Mouse (Mus musculus) c-Kit-negative CD71-positive TER-119-positive erythroid progenitor cells, embryonic 14.5 days (primary cell): ENCODE measurements around the gene Sirpa.

Experiments
- DNase-seq: peaks from one replicate; pipeline ENCODE4 v3.0.0-alpha.2; 2013; ENCODE audit warnings: low read depth, low spot score

The Sirpa gene

DNA sequence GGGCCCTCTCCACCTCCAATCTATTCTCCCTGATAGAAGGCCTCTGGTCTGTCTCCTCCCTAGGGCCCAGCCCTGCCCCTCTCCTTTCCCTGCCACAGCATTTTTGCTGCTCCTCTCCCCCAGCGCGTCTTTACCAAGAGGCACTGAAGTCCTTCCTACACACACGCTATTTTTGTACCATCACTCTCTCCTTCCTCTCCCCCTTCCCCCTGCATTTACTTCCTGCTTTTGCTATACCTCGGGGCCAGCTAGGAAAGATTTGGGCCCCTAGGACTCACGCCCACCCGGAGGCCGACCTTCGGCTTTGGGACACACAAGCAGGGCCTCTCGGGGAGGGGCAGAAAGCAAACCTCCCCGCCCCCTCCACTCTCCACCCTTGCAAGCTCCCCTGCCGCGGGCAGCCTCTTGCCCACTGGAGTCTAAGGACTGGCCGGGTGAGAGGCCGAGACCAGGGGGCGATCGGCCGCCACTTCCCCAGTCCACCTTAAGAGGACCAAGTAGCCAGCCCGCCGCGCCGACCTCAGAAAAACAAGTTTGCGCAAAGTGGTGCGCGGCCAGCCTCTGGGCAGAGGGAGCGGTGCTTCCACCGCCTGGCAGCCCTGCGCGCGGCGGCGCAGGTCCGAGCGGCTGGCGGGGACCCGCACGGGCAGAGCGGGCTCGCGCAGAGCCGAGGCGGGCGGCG, at the start of gene Sirpa:
Gene Sirpa, plus strand, starts transcription at position 377 of the 682 bp plus-strand sequence.
- DNase-seq: no peak

DNA sequence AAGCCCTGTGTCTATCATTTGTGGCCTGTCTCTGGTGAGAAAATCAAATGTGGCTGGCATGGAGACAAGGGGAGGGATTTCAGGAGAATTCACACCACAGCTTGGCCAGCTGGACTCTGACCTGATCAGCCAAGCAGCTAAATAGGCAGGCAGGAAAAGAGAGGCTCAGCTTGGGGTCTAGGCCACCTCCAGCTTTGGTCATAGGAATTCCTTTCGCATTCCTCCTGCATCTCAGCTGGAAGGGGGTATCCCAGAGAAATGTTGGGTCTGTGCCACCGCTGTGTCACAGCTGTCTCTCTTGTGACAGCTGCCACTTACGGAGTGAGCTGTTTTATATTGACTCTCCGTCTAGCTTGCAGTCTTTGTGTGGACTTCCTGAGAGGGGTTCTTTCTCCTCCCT, 48.2 kb upstream of the Sirpa start:
- no peak for DNase-seq

DNA sequence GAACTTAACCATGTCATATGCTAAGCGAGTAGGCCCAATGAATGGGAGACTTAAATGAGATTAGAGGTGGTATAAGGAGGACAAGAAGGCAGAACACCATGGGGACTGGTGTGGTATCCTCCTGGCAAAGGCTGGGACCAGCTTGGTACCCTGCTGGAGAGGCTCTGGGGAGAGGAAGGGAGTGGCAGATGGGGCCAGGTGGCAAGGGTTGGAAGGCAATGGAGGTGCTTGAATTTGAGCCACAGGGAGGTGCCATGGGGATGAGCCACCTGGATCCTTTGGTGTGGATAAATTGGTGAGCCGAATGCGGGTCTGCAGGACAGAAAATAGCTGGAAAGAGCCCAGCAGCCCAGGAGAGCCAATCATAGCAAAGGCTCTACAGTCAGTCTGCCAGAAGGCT, 47.7 kb upstream of the Sirpa start:
- no peak for DNase-seq

DNA sequence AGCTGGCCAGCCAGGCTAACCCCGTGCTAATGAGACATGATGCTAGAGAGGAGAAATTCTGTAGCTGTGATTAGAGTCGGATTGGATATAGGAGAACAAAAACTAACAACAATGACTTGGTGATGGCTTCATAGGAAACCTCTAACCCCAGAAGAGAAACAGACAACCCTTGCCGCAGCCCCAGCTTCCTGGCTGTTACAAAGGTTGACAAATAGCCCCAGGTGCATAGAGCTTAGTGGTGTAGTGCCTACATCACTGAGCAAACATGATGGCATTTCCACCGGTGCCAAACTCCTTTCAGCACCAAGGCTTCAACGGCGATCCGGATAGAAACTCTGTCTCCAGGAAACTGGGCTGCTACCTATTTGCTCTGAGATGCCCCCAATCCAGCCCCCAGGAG, 47.0 kb upstream of the Sirpa start:
- no peak for DNase-seq

DNA sequence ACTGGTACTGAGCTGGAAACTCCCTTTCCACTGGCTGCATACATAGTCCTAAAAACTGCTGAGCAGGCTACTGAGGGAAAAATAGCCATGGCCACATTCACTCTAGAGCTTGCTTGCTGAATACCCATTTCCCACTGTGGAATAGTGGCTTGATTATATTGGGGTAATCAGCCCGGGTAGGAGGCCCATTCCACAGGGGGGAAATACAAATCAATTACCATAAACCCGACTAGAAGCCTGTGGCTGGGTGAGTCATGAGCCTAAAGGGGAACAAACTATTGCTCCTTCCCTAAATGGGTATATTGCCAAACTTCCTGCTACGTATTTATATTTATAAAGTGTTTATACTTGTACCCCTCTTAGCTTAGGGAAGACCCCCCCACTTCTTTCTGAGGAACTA, 45.9 kb upstream of the Sirpa start:
- DNase-seq: no peak

DNA sequence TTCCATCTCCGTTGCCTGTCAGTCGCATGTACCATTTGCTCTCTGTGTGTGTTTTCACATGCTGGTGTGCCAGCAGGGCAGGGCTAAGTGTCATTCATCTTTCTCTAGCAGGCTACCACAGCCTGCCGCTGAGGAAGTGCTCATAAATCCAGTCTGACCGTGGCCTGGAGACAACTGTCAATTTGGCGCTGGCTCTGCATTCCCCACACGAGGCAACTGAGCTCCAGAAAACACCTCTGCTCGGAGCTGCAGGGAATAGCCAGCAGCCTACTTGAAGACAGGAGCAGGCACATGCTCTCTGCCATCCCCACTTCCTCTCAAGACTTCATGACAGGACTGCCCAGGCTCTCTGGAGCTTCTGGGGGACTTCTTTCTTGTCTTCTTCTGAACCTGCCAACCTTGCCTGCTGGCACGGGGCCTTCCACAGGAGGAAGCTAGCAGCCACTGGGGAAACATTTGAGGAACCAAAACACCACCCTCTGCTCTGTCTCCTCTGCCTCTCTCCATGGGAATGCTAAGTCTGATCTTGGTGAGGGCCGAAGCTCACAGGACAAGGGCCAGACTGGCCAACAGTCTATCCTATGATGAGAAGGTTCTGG, 43.0 kb upstream of the Sirpa start:
- DNase-seq: no peak

GRCm38 (mm10) chr2:129550781-129551180, 41.9 kb upstream of the Sirpa start:
- no peak for DNase-seq

DNA sequence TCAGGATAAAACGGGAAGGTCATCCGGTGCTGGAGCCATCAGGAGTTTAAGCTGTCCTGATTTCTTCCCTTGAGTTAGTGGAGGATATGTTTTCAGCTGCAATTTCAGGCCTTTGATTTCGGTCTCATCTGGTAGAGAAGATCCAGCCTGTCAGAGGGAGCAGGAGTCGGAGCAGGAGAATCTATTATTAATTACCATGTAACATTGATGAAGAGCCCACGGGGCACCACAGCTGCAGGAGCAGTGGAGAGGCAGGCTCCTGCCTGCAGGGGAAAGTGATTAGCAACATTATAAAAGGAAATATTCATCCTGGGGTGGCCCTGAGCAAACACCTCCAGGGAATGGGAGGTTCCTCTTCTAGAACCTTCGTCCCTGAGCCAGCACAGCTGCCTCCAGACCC, 36.6 kb upstream of the Sirpa start:
- no peak for DNase-seq

DNA sequence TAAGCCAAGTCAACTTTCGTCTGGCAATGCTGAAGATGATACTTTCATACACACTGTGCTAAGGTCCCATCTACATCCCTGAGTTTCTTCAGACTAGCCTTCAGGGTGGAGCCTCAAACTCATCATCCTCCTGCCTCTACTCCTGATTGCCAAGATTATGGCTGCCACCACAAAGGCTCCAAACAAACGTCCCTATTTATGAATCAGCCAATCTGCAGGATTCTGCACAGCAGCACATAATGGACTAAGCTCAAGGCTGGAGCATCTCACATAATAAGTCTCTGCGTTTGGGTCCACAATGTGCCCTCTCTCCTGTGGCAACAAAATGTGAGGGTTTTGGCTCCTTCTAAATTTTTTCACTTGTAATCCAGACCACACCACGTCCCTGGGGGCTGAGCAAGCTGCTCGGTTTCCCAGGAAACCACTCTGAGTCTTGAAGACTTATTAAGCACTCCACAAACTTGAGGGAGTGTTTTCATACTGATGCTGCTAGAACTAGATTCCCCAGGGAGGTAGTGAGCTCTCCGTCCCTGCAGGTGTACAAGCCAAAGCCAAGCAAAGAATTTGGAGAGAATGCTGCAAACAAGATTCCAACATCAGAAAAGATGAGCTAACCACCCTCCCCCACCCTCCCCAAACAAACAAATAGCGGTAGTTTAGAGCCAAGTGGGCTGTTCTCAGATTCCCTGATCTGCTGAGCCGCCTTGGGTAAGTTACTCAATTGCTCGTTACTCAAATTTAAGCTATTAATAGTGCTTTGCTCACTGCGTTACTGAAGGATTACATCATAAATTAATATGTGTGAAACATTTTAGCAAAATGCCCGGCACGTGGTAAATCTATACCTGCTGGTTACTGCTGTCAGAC, 34.4 kb upstream of the Sirpa start:
- DNase-seq: no peak

DNA sequence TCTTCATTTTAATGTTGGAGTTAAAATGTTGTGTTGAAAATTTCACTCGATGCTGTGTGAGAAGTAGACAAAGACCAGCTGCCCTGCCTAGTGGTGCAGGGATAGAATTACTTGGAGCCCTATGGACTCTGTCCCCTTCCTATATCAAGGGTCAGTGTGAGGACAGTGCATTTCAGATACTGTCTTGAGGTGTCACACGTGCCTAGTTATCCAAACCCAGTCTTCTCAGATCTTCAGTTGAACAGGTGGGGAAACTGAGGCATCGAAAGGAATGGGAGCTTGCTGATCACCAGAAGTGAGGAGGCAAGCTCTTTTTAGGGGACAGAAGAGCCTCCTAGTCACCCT, 33.8 kb upstream of the Sirpa start:
- DNase-seq: no peak

GRCm38 (mm10) chr2:129561796-129562195, 30.8 kb upstream of the Sirpa start:
- no peak for DNase-seq

GRCm38 (mm10) chr2:129563944-129564709, 28.5 kb upstream of the Sirpa start:
- DNase-seq: no peak

GRCm38 (mm10) chr2:129569120-129569519, 23.5 kb upstream of the Sirpa start:
- DNase-seq: no peak

GRCm38 (mm10) chr2:129569556-129569955, 23.1 kb upstream of the Sirpa start:
- DNase-seq: no peak

GRCm38 (mm10) chr2:129573701-129574273, 18.8 kb upstream of the Sirpa start:
- DNase-seq: no peak

DNA sequence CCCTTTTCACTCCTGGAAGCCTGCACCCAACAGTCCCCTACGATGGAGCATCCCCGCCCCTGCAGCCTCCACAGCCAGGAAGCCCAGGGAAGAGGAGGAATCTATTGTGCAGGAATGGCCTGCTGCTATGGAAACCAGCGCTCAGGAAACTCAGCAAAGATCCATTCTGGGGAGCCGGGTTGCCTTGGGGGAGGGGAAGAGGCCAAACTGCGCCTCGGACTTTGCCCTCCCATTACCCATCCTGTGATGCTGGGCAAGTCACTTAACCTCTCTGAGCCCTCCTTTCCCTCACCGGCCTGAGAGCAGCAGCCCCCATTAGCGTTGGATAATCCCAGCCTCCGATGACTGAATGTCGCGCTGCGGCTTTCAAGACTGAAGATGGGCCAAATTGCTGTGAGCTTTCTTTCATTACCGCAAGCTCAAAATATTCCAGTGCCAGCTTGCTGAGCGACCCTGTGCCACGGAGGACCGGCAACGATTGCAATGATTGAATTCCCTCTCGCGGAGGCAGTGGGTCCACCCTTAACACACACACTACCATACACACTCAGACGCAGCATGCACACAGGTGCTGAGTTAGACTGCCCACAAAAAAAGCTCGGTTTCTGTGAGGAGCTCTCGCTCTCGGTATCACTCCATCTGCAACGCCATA, 18.1 kb upstream of the Sirpa start:
- no peak for DNase-seq

DNA sequence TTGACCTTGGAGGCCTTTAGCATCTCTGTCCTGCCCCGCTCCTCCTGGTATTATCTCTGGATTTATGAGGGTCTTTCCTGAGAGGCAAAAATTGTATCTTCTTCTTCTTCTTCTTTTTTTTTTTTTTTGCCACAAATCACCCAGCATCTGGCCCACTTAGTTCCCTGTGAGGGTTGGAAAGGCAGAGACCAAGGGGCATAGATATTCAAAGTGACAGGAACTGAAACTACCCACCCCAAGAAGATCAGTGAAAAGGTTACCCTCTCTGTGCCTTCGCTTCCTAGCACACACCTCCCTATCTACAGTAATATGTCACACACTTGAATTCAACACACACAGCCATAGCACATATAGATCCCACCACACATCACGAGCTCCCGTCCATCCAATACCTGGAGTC, 17.5 kb upstream of the Sirpa start:
- no peak for DNase-seq

- DNase-seq: no peak
Measured at GRCm38 (mm10) chr2:129576611-129577447, 15.8 kb upstream of the Sirpa start.

DNA sequence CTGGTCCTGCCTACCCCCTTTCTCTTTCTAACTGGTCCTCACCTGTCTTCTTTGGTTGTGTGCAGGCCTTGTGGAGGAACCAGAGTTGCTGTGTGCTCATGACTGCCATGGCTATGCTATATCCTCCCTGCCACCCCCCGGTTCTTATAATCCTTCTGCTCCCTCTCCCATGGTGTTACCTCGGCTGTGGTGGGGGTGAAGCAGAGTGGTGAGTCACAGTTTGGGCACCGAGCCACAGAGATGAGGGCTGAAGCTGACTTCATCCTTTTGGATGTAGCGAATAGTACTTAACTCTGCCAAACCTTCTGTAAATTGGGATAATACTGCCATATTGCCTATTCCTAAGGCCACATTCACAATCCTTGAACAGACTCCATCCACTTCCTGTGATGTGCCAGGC, 12.0 kb upstream of the Sirpa start:
- no peak for DNase-seq

DNA sequence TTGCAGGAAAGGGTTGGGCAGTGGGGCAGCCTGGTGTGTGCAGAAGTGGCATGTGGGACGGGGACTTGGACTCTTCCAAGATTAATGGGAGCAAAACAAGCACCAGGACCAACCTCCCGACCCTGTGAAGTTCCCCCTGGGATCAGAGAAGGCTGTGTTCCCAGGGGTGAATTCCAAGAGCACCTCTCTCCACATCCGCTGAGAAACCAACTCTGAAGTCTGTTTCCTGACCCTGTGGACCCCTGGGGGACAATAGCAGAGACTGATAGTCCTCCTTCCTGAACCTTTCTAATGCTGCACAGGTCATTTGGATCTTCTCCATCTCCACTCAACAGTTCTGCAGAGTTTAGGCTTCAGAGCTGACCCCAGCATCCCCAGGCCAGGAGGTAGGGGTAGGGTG, 10.8 kb upstream of the Sirpa start:
- no peak for DNase-seq
